ENCODE assay signal across 8 mouse cellular contexts in genomic region chr3:51483741-51484359, GRCm38 (mm10). TPM values are rescaled to one million over a fixed set of nuclear protein-coding genes. Genes with fewer than 3 reads are reported as not detected.
DNase-seq lines count a peak whose midpoint lies in the region; ATAC-seq lines count a peak whose summit lies in the region.

Gene Rab33b, plus strand, starts transcription at chr3:51483920.

- DNase-seq in Muller cell, postnatal 12 days (ENCODE audit: inconsistent ontology term): peak; percentile 100
- DNase-seq in cerebellum, adult 9-11 months: peak; percentile 99
- DNase-seq in frontal cortex, adult 2 months (ENCODE audit: extremely low spot score in 1 of 2, low spot score in 1 of 2): peak; percentile 95 to 97
- DNase-seq in hindbrain, embryonic 11.5 days (ENCODE audit: low spot score): peak; percentile 95
- peak; percentile 97 to 99 for DNase-seq in layer of hippocampus, postnatal 10 days (ENCODE audit: low spot score in 2 of 2)
- DNase-seq in lung, postnatal 10 days: peak; percentile 99
- peak; percentile 97 for DNase-seq in ovary, postnatal 36 days (ENCODE audit: low spot score)
- peak; percentile 97 for DNase-seq in thymus, postnatal 25 days

- H3K4me1 ChIP-seq in hindbrain, embryonic 11.5 days (replicated peaks; ENCODE audit: control insufficient read depth, insufficient read depth, low read length): no peaks in the 10 kb centered on the region

- H3K36me3 ChIP-seq in hindbrain, embryonic 11.5 days (ENCODE audit: control insufficient read depth, insufficient read depth, low read length): no peaks in the 10 kb centered on the region

- no peaks in the 10 kb centered on the region for H3K27me3 ChIP-seq in hindbrain, embryonic 11.5 days (ENCODE audit: control insufficient read depth, insufficient read depth, low read length)

- under 1% methylated on average over 68 of the region's 70 CpGs for WGBS in hindbrain, embryonic 11.5 days

- H3K4me2 ChIP-seq in hindbrain, embryonic 11.5 days (replicated peaks; ENCODE audit: low read depth, low read length): peak within 1 kb of the TSS; percentile 83

- peak within 1 kb of the TSS; percentile 88 for H3K27ac ChIP-seq in hindbrain, embryonic 11.5 days (ENCODE audit: low read depth, low read length)

- peak within 1 kb of the TSS; percentile 69 for H3K4me3 ChIP-seq in hindbrain, embryonic 11.5 days (ENCODE audit: low read depth, low read length)

- H3K9me3 ChIP-seq in hindbrain, embryonic 11.5 days (ENCODE audit: control insufficient read depth, low read length): no peaks in the 10 kb centered on the region

- peak; percentile 95 for ATAC-seq in hindbrain, embryonic 11.5 days (ENCODE audit: low FRiP score)

- H3K9ac ChIP-seq in hindbrain, embryonic 11.5 days (ENCODE audit: low read depth, low read length): peak within 1 kb of the TSS; percentile 85

RNA-seq across cellular contexts. Expression of gene Rab33b, which starts in this region (rescaled TPM):
- polyA plus RNA-seq in frontal cortex, adult 2 months (2012; rRNA removed): 24.2 and 25.7 TPM in 2 replicates
- 11.7 and 16.4 TPM in 2 replicates for polyA plus RNA-seq in hindbrain, embryonic 11.5 days (2014; fragmentation: Nextera tagmentation; extraction: Ambion mirVana)
- total RNA-seq in layer of hippocampus, postnatal 10 days (2021): 10 to 100 TPM; 26.3 to 30.0 TPM

Comparison
In these comparisons a context has a peak if more than half of its experiments do, and no peak if none do; other contexts are left out.
1. Peak in every context shown above with its lines: DNase-seq, ATAC-seq, H3K4me3 ChIP-seq and H3K27ac ChIP-seq.